Mouse (Mus musculus) small intestine, adult 2 months (tissue): ENCODE data around the gene Cmah.

Experiments
- CTCF ChIP-seq: fragments of 200-500 bp; IDR thresholded peaks from 2 replicates; pipeline ENCODE4 v1.5.1; 2012; ENCODE audit warnings: low read depth, mild to moderate bottlenecking, control low read depth, inconsistent platforms, low read length, moderate library complexity, mixed read lengths; ENCODE audit not compliant: insufficient replicate concordance, insufficient read length; ENCODE audit errors: extremely low read depth
- POLR2A ChIP-seq: fragments of 200-500 bp; IDR thresholded peaks from 2 replicates; pipeline ENCODE4 v1.6.1; 2012; ENCODE audit warnings: low read depth, mild to moderate bottlenecking, control low read depth, inconsistent platforms, low read length, moderate library complexity

DNA sequence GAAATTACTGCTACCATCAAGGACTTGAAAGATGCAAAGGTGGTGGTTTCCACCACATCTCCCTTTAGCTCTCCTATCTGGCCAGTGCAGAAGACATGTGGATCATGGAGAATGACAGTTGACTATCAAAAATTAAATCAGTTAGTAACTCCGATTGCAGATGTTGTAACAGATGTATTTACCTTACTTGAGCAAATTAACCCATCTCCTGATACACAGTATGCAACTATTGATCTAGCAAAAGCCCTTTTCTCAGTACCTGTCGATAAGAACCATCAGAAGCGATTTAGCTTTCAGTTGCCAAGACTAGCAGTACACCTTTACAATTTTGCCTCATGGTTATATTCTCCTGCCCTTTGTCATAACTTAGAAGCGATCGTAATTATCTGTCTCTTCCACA lies 25.8 kb downstream of the Cmah start:
- TF ChIP-seq POLR2A (no peak), CTCF (no peak)
